Mouse (Mus musculus): ENCODE measurements around the gene Arsb. TPM values are rescaled to one million over a fixed set of nuclear protein-coding genes. Genes with fewer than 3 reads are reported as not detected.
"Not testable (repeated sequence)": the region's sequence is repeated elsewhere in the genome, so short reads cannot be mapped to it uniquely, and the experiment has no call there.

Gene Arsb
- polyA plus RNA-seq, 1 experiment: 8.4 TPM

DNA sequence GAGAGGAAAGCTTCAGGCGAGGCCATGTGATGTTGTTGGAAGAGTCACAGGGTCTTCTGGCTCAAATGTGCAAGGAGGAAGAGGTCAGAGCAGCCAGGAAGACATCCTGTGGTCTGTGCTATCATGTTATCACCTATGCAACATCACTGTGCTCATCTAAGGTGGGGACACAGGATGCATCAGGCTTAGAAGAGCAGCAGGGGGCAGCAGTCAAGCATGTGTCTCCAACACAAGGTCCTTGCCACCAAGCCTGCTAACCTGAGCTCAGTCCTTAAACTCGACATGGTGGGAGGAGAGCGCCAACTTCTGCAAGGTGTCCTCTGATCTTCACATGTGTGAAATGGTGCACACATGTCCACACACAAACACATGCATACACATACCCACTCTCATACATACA, 13.9 kb downstream of the Arsb start:
- no peak for DNase-seq (ENCODE audit: low read depth, low spot score)
- 92% methylated on average over 3 of the region's 3 CpGs for WGBS

DNA sequence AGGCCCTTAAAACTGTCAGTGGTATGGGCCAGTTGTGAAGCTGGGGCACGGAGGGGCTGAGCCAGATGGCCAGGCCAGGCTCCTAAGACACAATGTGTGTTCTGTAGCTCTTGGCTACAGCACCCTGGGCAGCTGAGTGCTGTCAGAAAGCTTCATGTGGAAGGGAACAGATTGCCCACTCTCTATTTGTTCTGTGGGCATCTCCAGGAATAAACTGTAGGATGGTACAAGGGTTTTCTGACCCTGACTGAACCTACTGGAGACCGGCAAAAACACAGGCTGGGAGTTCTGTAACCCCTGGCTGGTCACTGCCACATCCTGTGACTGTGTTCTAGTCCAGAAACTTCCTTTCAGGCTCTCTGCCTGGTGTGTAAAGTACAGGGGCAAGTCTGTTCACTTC, 14.6 kb downstream of the Arsb start:
- DNase-seq (ENCODE audit: low read depth, low spot score): no peak
- WGBS: 75% methylated on average over 2 of the region's 2 CpGs

DNA sequence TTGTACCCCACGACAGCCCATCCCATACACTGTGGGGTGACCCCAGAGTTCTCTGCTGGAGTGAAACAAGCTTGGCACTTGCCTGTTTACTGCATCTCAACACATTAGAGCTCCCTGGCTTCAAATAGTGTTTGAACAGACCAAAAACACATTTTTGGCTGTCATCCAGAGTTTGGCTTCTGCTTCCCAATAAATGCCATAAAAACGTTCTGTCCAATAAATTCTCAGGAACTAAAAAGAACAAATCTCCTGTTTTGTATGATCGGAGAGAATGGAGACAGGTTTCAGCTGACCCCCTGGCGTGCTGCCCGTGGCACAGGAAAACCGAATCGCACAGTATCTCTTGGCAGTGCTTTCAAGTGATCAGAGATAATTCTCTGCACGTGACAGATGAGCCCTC, 16.2 kb downstream of the Arsb start:
- no peak for DNase-seq (ENCODE audit: low read depth, low spot score)
- WGBS: 28% methylated on average over 8 of the region's 8 CpGs

DNA sequence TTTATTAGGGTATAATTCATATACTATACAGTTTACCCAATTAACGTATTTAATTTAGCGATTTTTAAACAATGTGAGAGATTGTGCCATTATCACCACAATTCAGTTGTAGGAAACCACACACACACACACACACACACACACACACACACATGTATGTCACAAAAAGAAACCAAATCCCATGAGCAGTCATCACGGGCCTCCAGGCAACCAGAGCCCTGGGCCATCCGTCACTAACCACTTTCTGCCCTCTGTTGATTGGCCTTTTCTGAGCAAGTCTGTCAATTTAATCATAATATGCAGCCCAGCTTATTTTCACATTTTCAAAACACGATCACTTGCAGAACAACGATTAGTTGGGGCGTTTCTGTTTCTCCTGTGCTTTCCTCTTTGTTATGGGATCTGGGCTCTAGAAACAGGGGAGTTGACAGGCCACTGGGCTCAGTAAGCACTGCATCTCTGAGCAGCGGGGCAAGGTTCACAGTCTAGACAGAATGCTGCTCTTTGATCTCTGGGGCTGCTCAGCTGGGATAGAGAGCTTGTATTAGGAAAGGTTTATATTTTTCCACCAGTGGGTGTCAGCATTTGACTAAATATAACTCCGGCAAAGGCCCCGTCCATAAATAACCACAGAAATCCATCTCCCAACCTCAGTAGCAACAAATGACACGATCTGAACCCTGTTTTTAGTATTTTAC, 21.7 kb downstream of the Arsb start:
- WGBS: 41% methylated on average over 11 of the region's 11 CpGs
- peak; percentile 50 for DNase-seq (ENCODE audit: low read depth, low spot score)

DNA sequence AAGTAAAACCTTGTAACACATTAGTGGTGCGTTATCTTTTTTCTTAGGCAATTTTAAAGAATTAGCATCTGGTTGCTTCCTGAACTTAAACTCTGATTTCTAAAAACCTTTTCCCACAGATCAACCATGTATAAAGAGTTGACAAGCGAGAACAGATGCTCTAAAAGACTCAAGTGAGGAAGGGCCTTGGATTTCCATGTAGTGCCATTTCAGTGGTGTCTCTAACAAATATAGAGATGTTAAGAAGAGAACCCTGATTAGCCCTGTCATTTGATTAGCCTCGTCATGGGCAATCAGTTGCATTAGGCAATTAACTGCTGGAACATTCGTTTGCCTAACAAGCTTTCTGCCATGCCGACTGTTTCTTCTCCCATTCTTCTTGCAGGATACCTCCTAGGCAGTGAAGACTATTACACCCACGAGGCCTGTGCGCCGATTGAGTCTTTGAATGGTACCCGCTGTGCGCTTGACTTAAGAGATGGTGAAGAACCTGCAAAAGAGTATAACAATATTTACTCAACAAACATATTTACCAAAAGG, 22.3 kb downstream of the Arsb start:
- WGBS: 87% methylated on average over 10 of the region's 10 CpGs
- DNase-seq (ENCODE audit: low read depth, low spot score): no peak

DNA sequence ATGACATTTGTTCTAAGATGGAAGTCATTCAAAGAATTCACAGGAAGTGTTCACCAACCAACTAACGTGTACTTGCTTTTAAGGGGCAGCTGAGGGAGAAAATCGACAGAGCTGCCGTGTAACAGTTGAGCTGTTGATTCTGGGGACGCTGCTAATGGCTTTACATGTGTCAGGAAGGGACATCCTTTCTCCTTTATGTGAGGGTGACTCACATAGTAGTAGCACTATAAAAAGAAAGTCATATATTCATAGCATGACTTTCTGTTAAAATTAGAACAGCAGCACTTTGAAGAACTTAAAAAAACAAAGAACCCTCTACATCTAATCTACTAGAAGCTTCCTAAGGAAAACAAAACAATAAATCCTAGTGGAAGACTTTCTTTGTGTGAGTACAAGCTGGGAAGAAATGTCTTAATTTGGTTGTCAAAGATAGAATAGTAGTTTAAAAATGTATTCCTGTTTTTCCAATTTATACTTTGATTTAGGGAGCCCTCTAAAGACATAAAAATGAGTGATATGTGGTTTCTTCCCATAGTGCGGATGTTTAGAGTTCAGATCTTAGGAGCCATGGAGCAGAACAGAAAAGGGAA, 25.7 kb downstream of the Arsb start:
- DNase-seq (ENCODE audit: low read depth, low spot score): no peak
- WGBS: 67% methylated on average over 5 of the region's 5 CpGs

DNA sequence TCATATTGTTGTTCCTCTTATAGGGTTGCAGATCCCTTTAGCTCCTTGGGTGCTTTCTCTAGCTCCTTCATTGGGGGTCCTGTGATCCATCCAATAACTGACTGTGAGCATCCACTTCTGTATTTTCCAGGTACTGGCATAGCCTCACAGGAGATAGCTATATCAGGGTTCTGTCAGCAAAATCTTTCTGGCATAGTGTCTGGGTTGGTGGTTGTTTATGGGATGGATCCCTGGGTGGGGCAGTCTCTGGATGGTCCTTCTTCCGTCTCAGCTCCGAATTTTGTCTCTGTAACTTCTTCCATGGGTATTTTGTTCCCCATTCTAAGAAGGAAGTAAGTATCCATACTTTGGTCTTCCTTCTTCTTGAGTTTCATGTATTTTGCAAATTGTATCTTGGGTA, 38.9 kb downstream of the Arsb start:
- WGBS: 95% methylated on average over 2 of the region's 2 CpGs
- not testable (repeated sequence) for DNase-seq (ENCODE audit: low read depth, low spot score)

DNA sequence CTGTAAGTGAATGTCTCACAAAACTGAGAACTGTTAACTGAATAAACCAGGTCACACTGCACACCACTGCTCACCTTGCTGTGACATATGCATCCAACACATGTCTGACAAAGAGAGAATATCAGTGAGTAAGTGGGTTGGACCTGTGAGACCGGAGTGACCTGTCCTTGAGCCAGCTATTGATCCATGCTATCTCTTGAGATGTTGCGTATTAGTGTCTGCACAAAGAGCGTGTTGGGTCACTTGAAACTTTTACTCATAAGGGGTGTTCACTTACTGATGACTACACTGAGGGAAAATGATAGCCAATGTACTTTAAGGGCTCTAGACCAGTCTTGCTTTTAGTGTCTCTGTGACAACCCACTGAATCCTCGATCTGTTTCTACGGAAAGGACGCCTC, 42.7 kb downstream of the Arsb start:
- WGBS: 95% methylated on average over 6 of the region's 6 CpGs
- DNase-seq (ENCODE audit: low read depth, low spot score): no peak

DNA sequence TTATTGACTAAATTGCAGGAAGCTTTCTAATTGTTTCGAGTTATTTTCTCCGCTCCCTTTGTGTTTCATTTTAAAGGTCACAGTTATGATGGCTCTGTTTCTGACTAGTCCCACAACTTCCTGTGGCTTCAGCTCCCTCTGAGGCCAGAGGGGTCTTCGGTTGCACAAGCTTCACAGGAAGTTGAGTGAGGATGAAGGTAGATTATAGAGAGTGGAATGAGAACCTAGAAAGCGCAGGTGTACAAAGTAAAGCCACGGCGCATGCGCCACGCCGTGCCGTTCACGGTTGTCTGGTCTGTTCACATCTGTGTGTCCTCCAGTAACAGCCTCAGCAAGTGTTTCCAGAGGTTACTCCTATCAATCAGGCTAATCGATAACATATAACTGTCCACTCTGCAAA, 43.2 kb downstream of the Arsb start:
- DNase-seq (ENCODE audit: low read depth, low spot score): no peak

DNA sequence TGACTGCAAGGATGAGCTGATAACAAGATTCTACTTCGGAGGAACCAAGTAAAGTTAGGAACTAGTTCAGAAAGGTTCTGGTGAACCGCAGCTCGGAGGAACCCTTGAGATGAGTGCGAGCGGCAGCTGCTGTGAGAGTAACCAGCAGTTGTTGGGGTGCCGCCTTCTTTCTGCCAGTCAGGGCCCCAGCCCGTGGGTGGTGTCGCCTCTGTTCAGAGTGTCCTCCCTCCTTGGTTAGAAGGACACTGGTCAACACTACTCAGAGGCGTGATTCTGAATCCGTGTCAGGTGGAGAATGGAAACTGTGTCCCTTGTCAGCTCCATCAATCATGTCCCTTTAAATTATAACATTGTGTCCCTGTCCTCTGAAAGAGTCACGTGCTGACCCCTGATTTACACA, 43.7 kb downstream of the Arsb start:
- 93% methylated on average over 11 of the region's 11 CpGs for WGBS
- DNase-seq (ENCODE audit: low read depth, low spot score): no peak

More for the DNA sequence above, 43.2 kb downstream of the Arsb start:
- 92% methylated on average over 12 of the region's 12 CpGs for WGBS

DNA sequence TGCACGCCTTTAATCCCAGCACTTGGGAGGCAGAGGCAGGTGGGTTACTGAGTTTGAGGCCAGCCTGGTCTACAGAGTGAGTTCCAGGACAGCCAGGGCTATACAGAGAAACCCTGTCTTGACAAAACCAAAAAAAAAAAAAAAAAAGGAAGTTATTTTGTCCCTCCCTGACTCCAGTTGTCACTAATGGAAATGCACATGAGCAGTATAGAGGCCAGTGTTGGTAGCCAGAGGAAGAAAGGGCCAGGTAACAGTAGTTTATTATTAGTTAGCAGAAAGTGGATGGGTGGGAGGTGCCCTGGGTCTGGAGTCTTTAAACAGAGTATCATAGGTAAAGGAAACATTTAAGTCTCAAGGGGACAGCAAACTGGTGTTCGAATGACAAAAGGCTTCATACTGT, 44.7 kb downstream of the Arsb start:
- 89% methylated on average over 2 of the region's 2 CpGs for WGBS
- DNase-seq (ENCODE audit: low read depth, low spot score): no peak

DNA sequence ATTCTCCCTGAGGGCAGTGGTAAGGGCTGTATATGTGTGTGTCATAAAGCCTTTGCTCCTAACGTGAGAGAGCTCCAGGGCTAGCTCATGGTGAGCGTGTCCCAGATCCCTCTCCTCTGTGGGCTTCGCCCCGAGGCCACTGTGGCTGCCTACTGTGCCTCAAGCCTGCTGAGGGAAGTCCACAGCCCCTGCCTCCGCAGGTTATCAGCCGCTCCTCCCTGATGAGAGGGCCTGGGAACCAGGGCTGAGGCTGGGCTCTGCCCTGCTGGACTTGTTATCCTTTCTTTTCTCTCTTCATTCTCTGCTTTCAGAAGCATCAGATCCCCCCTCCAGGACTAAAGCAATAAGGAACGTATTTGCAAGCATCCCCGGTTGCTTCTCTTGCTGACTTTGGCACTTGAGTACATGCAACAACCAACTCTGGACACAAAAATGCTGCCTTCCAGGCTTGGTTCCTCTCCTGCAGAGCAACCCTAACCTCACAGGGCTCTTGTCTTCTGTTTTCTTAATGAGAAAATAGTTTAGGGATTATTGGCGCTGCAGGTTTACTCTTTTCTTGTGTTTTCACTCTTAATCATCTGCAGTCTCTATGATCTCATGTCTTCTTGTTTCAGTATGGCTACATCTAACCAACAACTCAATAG, 45.4 kb downstream of the Arsb start:
- WGBS: 86% methylated on average over 9 of the region's 9 CpGs
- no peak for DNase-seq (ENCODE audit: low read depth, low spot score)

DNA sequence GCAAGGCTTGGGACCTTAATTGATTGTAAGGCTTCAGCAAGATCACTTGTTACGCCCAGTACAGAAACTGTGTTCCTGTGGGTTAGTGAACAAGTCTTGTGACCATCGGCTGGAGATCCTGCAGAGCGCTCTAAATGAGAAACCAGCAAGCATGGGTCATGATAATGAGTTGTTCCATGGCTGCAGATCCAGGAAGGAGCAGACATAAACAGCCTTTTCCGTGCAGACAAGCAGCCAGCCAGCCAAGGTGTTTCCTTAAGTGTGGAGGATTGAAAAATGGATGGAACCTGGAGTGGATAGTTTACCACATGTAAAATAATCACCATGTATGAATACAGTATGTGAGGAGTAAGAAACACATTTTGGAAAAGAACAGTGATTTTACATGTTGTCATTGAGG, 48.7 kb downstream of the Arsb start:
- no peak for DNase-seq (ENCODE audit: low read depth, low spot score)
- WGBS: 83% methylated on average over 4 of the region's 4 CpGs

DNA sequence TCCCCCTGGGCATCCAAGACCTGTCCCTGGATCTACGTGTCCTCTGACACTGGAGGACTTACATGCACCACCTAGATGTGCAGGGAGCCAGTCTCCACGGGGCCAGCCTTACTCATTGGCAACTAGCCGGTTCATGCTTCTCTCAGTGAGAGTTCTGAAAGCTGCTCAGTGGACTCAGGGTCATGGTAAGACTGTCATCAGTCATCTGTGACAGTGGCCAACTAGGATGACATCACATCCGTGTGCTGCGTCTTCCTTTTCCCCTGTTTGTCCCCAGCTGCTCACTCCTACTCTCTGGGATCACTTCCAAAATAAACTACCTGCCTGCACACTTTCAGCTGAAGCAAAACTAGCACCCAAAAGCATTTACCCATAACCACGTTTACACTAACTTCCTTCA, 50.6 kb downstream of the Arsb start:
- WGBS: 32% methylated on average over 6 of the region's 6 CpGs
- no peak for DNase-seq (ENCODE audit: low read depth, low spot score)

DNA sequence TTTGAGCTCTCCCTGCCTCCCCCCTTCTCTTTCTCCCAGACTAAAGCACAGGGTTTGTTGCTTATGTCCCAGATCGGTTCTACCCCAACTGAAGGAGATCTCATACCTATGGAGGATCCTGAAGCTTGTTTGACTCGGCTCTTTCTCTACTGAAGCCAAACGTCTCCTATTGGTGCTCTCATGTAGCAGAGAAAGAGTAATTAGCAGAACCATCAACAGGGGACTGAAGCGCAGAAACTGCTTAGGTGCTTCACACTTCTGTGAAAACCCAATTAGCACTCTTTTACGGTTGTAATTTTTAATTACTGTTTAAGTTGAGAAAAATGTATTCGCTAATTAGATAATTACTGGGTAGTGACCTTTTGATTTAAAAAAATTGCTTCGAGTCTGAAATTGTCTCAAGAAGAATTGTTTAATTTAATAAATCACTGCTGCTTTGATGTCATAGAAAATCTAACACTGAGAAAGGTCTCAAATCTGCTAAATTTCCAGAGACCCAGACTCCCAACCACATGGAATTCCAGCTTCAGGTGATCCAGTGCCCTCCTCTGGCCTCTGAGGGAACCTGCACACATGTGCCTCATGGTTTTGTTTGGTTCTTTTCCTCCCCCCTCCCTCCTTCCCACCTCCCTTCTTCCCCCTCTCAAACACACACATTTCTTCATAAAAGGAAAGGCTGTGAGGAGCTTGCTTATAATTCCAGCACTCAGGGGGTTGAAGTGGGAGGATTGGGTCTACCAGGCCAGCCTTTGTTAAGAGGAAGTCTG, 54.5 kb downstream of the Arsb start:
- DNase-seq (ENCODE audit: low read depth, low spot score): no peak
- 95% methylated on average over 7 of the region's 7 CpGs for WGBS

DNA sequence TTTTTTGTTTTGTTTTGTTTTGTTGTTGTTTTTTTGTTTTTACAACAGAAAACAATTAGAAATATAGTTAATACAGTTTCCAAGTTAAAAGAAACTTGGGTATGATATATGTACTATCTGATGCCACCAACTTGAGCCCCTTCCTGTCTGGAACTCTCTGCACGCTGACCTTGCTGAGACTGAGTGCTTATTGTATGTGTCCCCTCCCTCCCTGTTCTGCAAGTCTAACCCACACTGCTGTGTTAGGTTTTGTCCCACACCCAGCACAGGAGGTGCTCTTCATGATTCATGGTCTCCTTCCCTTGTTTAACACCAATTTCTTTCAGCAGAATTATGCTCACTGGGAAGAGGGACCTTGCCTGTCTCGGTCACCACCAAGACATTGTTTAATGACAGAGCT, 56.3 kb downstream of the Arsb start:
- 86% methylated on average over 2 of the region's 2 CpGs for WGBS
- DNase-seq (ENCODE audit: low read depth, low spot score): no peak

DNA sequence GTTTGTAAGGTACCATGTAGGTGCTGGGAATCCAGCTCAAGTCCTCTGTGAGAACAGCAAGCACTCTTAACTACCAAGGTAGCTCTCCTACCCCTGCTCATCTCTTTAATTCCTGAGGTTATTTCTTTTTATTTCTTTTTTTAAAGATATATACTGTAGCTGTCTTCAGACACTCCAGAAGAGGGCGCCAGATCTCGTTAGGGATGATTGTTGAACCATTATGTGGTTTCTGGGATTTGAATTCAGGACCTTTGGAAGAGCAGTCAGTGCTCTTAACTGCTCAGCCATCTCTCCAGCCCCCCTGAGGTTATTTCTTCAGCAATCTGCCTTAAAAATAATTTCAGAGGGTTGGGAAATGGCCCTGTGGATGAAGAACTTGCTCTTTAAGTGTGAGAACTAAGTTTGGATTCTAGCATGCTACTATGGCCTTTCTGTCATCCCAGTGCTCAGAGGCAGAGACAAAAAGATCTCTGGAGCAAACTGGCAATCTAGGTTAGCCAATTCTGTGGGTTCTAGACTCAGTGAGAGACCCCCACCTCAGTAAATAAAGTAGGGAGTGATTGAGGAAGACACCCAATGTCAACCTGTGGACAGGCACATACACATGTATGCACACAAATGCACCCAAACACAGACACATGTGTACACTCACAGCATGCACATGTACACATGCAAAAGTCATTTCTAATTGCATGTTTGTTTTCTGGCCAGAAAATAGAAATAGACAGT, 58.3 kb downstream of the Arsb start:
- WGBS: 67% methylated on average over 2 of the region's 2 CpGs

DNA sequence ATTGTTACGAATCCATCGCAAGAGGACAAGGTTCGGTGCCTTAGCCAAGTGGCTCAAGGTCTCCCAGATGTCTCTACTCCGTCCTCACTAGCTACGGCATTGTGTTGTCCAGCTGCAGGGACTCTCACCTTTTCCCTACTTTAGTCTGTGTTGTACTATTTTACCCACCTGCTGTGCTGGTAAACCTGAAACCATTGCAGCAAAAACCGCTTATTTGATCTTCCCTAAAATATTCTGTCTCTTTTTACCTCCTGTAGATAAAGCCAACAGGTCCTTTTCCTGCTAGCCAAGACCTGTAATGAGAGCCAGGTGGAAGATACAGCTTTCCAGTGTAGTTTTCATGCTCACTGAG, 58.8 kb downstream of the Arsb start:
- DNase-seq (ENCODE audit: low read depth, low spot score): no peak
- 93% methylated on average over 6 of the region's 6 CpGs for WGBS

More for the DNA sequence above, 58.3 kb downstream of the Arsb start:
- no peak for DNase-seq (ENCODE audit: low read depth, low spot score)

DNA sequence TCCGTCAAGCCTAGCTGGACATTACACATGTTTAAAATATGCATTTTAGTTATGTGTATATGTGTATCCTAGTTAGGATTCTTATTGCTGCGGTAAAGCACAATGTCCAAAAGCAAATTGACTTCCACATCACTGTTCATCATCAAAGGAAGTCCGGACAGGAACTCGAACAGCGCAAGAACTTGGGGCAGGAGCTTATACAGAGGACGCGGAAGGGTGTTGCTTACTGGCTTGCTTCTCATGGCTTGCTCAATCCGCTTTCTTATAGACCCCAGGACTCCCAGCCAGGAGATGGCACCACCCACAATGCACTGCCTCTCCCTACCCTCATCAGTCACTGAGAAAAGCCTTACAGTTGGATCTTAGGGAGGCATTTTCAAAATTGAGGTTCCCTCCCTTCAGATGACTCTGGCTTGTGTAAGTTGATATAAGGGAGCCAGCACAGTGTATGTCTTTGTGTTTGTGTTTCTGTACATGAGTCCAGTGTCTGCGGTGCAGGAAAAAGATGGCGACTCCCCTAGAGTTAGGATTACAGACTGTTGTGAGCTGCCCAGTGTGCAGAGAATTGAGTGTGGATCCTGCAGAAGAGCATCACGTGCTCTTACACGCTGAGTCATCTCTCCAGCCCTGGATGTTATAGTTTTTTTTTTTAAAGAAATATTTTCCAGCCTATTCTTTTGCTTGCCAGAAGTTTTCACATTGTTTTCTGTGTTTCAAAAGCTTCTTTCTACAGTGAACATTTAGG, 66.2 kb downstream of the Arsb start:
- no peak for DNase-seq (ENCODE audit: low read depth, low spot score)
- 90% methylated on average over 12 of the region's 12 CpGs for whole genome bisulfite sequencing

Measured in large intestine, adult 2 months (tissue).